Mouse (Mus musculus) embryonic facial prominence, embryonic 11.5 days (tissue): ENCODE data around the gene Glcci1. TPM values are rescaled to one million over a fixed set of nuclear protein-coding genes. Genes with fewer than 3 reads are reported as not detected.

ENCODE experiments used
- ATAC-seq: fragments of 200-750 bp; cut with Nextera tagmentation; replicated peaks from 2 replicates; pipeline ENCODE4 v1.8.0; 2017; ENCODE audit warnings: low read depth; ENCODE audit not compliant: insufficient number of reproducible peaks, low FRiP score, low TSS enrichment
- DNase-seq: peaks from one replicate; pipeline ENCODE4 v3.0.0-alpha.2; 2015; ENCODE audit warnings: low spot score
- H3K27ac ChIP-seq: fragments of 300-500 bp; sonication (generic); replicated peaks from 2 replicates; pipeline ENCODE4 v1.5.1; 2014; ENCODE audit warnings: mild to moderate bottlenecking, low read depth, low read length, control low read depth
- H3K27me3 ChIP-seq: fragments of 300-500 bp; sonication (generic); 2 replicates; pipeline ENCODE4 v1.6.1; 2014; ENCODE audit warnings: mild to moderate bottlenecking, low read length, moderate library complexity, mixed read lengths; ENCODE audit not compliant: control insufficient read depth, insufficient read depth
- H3K36me3 ChIP-seq: fragments of 300-500 bp; sonication (generic); replicated peaks from 2 replicates; pipeline ENCODE4 v1.6.1; 2014; ENCODE audit warnings: low read depth, mild to moderate bottlenecking, low read length, moderate library complexity, mixed read lengths; ENCODE audit not compliant: control insufficient read depth, insufficient read depth
- H3K4me1 ChIP-seq: fragments of 300-500 bp; sonication (generic); 2 replicates; pipeline ENCODE4 v1.6.1; 2014; ENCODE audit warnings: low read length, mixed read lengths; ENCODE audit not compliant: control insufficient read depth, insufficient read depth
- H3K4me2 ChIP-seq: fragments of 300-500 bp; sonication (generic); 2 replicates; pipeline ENCODE4 v1.6.1; 2014; ENCODE audit warnings: low read depth, mild to moderate bottlenecking, control low read depth, low read length, moderate library complexity
- H3K4me3 ChIP-seq: fragments of 300-500 bp; sonication (generic); 2 replicates; pipeline ENCODE4 v1.5.1; 2014; ENCODE audit warnings: low read depth, low read length, control low read depth
- H3K9ac ChIP-seq: fragments of 300-500 bp; sonication (generic); replicated peaks from 2 replicates; pipeline ENCODE4 v1.6.1; 2014; ENCODE audit warnings: mild to moderate bottlenecking, control low read depth, low read length
- H3K9me3 ChIP-seq: fragments of 300-500 bp; sonication (generic); replicated peaks from 2 replicates; pipeline ENCODE4 v1.6.1; 2016; ENCODE audit warnings: mild to moderate bottlenecking, low read length, inconsistent platforms, mixed read lengths; ENCODE audit not compliant: control insufficient read depth
- WGBS: fragments of 180-500 bp; shearing (Covaris S2); extraction: QIAGEN DNeasy Blood & Tissue Kit; methylation state at CpG from one replicate; pipeline ENCODE4 v1.1.7; 2014; 5-methylcytosine and 5-hydroxymethylcytosine counted together
- polyA plus RNA-seq: library from polyadenylated mRNA; unstranded; fragments of >200 nt; fragmentation: Nextera tagmentation; extraction: Ambion mirVana; gene quantifications from 2 replicates; pipeline ENCODE4 v1.2.1, GENCODE M21; 2014

Glcci1 gene
- polyA plus RNA-seq, 1 experiment from 2014 or later: 15.4 TPM

GRCm38 (mm10) chr6:8487044-8487853 lies 22.2 kb upstream of the Glcci1 start:
- no peaks in the 10 kb centered on the region for H3K4me1 ChIP-seq
- no peaks in the 10 kb centered on the region for H3K36me3 ChIP-seq
- no peaks in the 10 kb centered on the region for H3K9me3 ChIP-seq
- ATAC-seq (no peak), DNase-seq (no peak)
- H3K4me3 ChIP-seq: no peak overlapping the region
- no peak overlapping the region for H3K9ac ChIP-seq
- no peak overlapping the region for H3K27ac ChIP-seq
- H3K27me3 ChIP-seq: no peaks in the 10 kb centered on the region
- WGBS: 69% methylated on average over 20 of the region's 20 CpGs
- no peak overlapping the region for H3K4me2 ChIP-seq

GRCm38 (mm10) chr6:8488249-8488648 lies 21.2 kb upstream of the Glcci1 start:
- H3K27ac ChIP-seq: no peak overlapping the region
- H3K9ac ChIP-seq: no peak overlapping the region
- H3K27me3 ChIP-seq: no peaks in the 10 kb centered on the region
- WGBS: 73% methylated on average over 5 of the region's 5 CpGs
- ATAC-seq: no peak
- no peak for DNase-seq
- H3K4me3 ChIP-seq: no peak overlapping the region
- no peaks in the 10 kb centered on the region for H3K4me1 ChIP-seq
- H3K9me3 ChIP-seq: no peaks in the 10 kb centered on the region
- no peaks in the 10 kb centered on the region for H3K36me3 ChIP-seq
- H3K4me2 ChIP-seq: no peak overlapping the region

DNA sequence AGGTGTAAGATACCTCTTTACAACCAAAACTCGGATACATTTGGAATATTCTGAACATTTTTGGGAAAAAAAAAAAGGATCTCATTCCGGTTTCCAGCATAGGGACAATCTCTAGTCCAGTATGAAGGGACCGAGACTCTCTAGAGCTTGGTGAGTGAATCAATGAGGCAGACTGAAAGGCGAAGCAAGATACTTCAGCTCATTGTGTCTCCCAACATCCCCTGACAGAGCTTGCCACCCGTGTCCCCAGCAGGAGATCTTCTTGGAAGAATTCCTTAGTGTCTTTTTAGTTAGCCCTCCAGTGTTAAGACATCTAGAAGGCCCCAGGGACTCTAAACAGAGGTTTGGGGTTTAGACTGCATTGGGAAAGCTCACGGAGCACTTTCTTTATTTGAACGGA lies 20.1 kb upstream of the Glcci1 start:
- no peak for ATAC-seq

DNA sequence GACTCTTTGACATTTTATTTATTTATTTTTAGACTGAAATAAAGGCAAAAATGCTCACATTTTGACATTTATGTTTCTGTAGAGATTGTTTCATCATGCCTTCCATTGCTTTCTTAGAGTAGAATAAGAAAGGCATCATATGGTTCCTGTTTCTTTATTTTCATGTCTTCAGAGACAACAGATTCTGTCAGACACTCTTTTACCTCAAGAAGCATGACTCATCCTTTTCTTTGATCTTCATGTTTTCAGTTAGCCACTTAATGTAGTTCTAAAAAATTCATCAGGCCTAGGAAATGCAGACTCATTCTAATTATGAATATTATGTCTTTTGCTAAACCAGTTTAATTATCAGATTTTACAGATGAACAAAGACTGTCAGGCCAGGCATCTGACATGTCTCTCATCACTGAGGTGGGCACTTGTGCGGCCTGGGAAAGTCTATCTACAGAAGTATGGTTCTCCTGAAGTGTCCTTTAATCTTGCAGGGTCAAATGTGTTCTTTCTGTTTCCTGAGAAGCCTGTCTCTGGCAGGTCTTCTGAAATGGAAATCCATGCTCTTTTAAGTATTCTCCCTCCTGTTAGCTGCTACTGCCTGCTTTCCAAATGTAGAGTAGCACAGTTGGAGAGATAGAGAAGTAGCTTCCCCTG lies 19.3 kb upstream of the Glcci1 start:
- no peaks in the 10 kb centered on the region for H3K4me1 ChIP-seq
- H3K9ac ChIP-seq: no peak overlapping the region
- no peaks in the 10 kb centered on the region for H3K36me3 ChIP-seq
- DNase-seq (no peak), ATAC-seq (no peak)
- H3K4me3 ChIP-seq: no peak overlapping the region
- no peaks in the 10 kb centered on the region for H3K27me3 ChIP-seq
- no peak overlapping the region for H3K4me2 ChIP-seq
- H3K9me3 ChIP-seq: no peaks in the 10 kb centered on the region
- 81% methylated on average over 1 of the region's 1 CpGs for WGBS
- no peak overlapping the region for H3K27ac ChIP-seq

More for the DNA sequence above, 20.1 kb upstream of the Glcci1 start:
- no peaks in the 10 kb centered on the region for H3K27me3 ChIP-seq
- H3K9me3 ChIP-seq: no peaks in the 10 kb centered on the region
- 76% methylated on average over 7 of the region's 7 CpGs for WGBS
- no peaks in the 10 kb centered on the region for H3K4me1 ChIP-seq
- H3K27ac ChIP-seq: no peak overlapping the region
- no peak overlapping the region for H3K9ac ChIP-seq
- H3K4me3 ChIP-seq: no peak overlapping the region
- H3K36me3 ChIP-seq: no peaks in the 10 kb centered on the region
- no peak for DNase-seq
- H3K4me2 ChIP-seq: no peak overlapping the region

GRCm38 (mm10) chr6:8492248-8492647 lies 17.2 kb upstream of the Glcci1 start:
- H3K4me3 ChIP-seq: no peak overlapping the region
- no peaks in the 10 kb centered on the region for H3K4me1 ChIP-seq
- H3K27me3 ChIP-seq: no peaks in the 10 kb centered on the region
- H3K9me3 ChIP-seq: no peaks in the 10 kb centered on the region
- DNase-seq (no peak), ATAC-seq (no peak)
- no peaks in the 10 kb centered on the region for H3K36me3 ChIP-seq
- no peak overlapping the region for H3K27ac ChIP-seq
- H3K4me2 ChIP-seq: no peak overlapping the region
- no peak overlapping the region for H3K9ac ChIP-seq
- WGBS: 86% methylated on average over 3 of the region's 3 CpGs

GRCm38 (mm10) chr6:8495109-8495826 lies 14.1 kb upstream of the Glcci1 start:
- Histone ChIP-seq H3K9me3 (no peaks in the 10 kb centered on the region), H3K36me3 (no peaks in the 10 kb centered on the region), H3K4me2 (no peak overlapping the region), H3K4me1 (no peaks in the 10 kb centered on the region), H3K27ac (no peak overlapping the region), H3K27me3 (no peaks in the 10 kb centered on the region), H3K4me3 (no peak overlapping the region), H3K9ac (no peak overlapping the region)
- DNase-seq (no peak), ATAC-seq (no peak)
- 79% methylated on average over 5 of the region's 5 CpGs for WGBS

DNA sequence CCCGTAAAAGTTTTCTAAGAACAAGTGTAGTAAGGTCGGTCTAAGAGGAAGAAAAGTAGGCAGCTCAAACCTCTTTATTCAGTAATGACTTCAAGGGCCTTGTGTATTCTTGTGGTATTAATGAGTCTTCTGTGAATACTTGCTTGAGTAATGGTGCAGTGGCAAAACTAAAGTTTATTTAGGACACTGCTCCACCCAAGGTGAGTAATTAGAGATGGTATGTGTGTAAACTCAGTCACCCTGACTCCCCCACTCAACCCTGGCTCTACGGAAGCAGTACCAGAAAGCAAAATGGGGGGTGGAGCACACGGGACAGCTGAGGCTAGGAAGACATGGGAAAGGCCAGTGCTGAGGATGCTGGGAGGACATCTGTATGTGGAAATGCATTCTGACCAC lies 13.6 kb upstream of the Glcci1 start:
- 83% methylated on average over 4 of the region's 4 CpGs for WGBS
- Histone ChIP-seq H3K27ac (no peak overlapping the region), H3K9ac (no peak overlapping the region), H3K36me3 (no peaks in the 10 kb centered on the region), H3K4me3 (no peak overlapping the region), H3K27me3 (no peaks in the 10 kb centered on the region), H3K4me2 (no peak overlapping the region), H3K9me3 (no peaks in the 10 kb centered on the region), H3K4me1 (no peaks in the 10 kb centered on the region)
- ATAC-seq (no peak), DNase-seq (no peak)
